Mouse (Mus musculus) retina, postnatal 1 day (tissue): ENCODE results near the gene Adamts7.

Experiments used
- DNase-seq: peaks from one replicate; pipeline ENCODE4 v3.0.0-alpha.2; 2012

Adamts7 gene

GRCm38 (mm10) chr9:90237232-90238062 is 74.6 kb downstream of the Adamts7 start:
- no peak for DNase-seq

- no peak for DNase-seq
These were observed 77.7 kb downstream of the Adamts7 start for GRCm38 (mm10) chr9:90240560-90240959.

- DNase-seq = no peak
These were observed 78.2 kb downstream of the Adamts7 start for GRCm38 (mm10) chr9:90241041-90241440.

- no peak for DNase-seq
These were observed 78.7 kb downstream of the Adamts7 start for GRCm38 (mm10) chr9:90241618-90242017.

- DNase-seq = peak; percentile 6
These were observed 79.4 kb downstream of the Adamts7 start for GRCm38 (mm10) chr9:90242291-90242690.

GRCm38 (mm10) chr9:90242855-90243254 is 80.0 kb downstream of the Adamts7 start:
- DNase-seq = no peak

GRCm38 (mm10) chr9:90244301-90245151 is 81.7 kb downstream of the Adamts7 start:
- DNase-seq = no peak

- no peak for DNase-seq
These were observed 82.3 kb downstream of the Adamts7 start for GRCm38 (mm10) chr9:90245206-90245605.

- DNase-seq = no peak
These were observed 82.9 kb downstream of the Adamts7 start for GRCm38 (mm10) chr9:90245781-90246180.

GRCm38 (mm10) chr9:90247316-90247715 is 84.4 kb downstream of the Adamts7 start:
- DNase-seq = no peak

GRCm38 (mm10) chr9:90248326-90248725 is 85.5 kb downstream of the Adamts7 start:
- DNase-seq = no peak

- no peak for DNase-seq
These were observed 86.2 kb downstream of the Adamts7 start for GRCm38 (mm10) chr9:90249036-90249435.

- DNase-seq = no peak
These were observed 87.4 kb downstream of the Adamts7 start for GRCm38 (mm10) chr9:90250141-90250775.

- no peak for DNase-seq
These were observed 88.3 kb downstream of the Adamts7 start for GRCm38 (mm10) chr9:90250964-90251750.

- DNase-seq = no peak
These were observed 90.3 kb downstream of the Adamts7 start for GRCm38 (mm10) chr9:90253181-90253580.

GRCm38 (mm10) chr9:90255844-90256405 is 93.1 kb downstream of the Adamts7 start:
- DNase-seq = no peak

- no peak for DNase-seq
These were observed 94.4 kb downstream of the Adamts7 start for GRCm38 (mm10) chr9:90257220-90257619.
